Mouse (Mus musculus) embryonic facial prominence, embryonic 12.5 days (tissue): Measurements from ENCODE around the gene 1700020N01Rik. TPM values are rescaled to one million over a fixed set of nuclear protein-coding genes. Genes with fewer than 3 reads are reported as not detected.

Experiments used
- ATAC-seq: fragments of 200-750 bp; cut with Nextera tagmentation; 2 replicates; pipeline ENCODE4 v1.8.0; 2017; ENCODE audit not compliant: insufficient number of reproducible peaks, insufficient read depth, low FRiP score, low TSS enrichment
- H3K27ac ChIP-seq: fragments of 300-500 bp; sonication (generic); 2 replicates; pipeline ENCODE4 v1.5.1; 2016; ENCODE audit warnings: mild to moderate bottlenecking
- H3K27me3 ChIP-seq: fragments of 300-500 bp; sonication (generic); 2 replicates; pipeline ENCODE4 v1.6.1; 2016; ENCODE audit warnings: mild to moderate bottlenecking, moderate library complexity
- H3K36me3 ChIP-seq: fragments of 300-500 bp; sonication (generic); 2 replicates; pipeline ENCODE4 v1.6.1; 2016; ENCODE audit warnings: mild to moderate bottlenecking
- H3K4me1 ChIP-seq: fragments of 300-500 bp; sonication (generic); 2 replicates; pipeline ENCODE4 v1.6.1; 2016
- H3K4me2 ChIP-seq: fragments of 300-500 bp; sonication (generic); replicated peaks from 2 replicates; pipeline ENCODE4 v1.6.1; 2016; ENCODE audit warnings: mild to moderate bottlenecking, moderate library complexity
- H3K4me3 ChIP-seq: fragments of 300-500 bp; sonication (generic); 2 replicates; pipeline ENCODE4 v1.5.1; 2016; ENCODE audit warnings: mild to moderate bottlenecking
- H3K9ac ChIP-seq: fragments of 300-500 bp; sonication (generic); 2 replicates; pipeline ENCODE4 v1.6.1; 2016; ENCODE audit warnings: mild to moderate bottlenecking, moderate library complexity
- H3K9me3 ChIP-seq: fragments of 300-500 bp; sonication (generic); 2 replicates; pipeline ENCODE4 v1.6.1; 2016; ENCODE audit warnings: mild to moderate bottlenecking, moderate library complexity
- WGBS: fragments of 180-500 bp; shearing (Covaris S2); methylation state at CpG from one replicate; pipeline ENCODE4 v1.1.7; 2016; 5-methylcytosine and 5-hydroxymethylcytosine counted together
- polyA plus RNA-seq: library from polyadenylated mRNA; unstranded; fragments of >200 nt; fragmentation: Nextera tagmentation; extraction: Ambion mirVana; gene quantifications from 2 replicates; pipeline ENCODE4 v1.2.1, GENCODE M21; 2016

1700020N01Rik gene
- polyA plus RNA-seq, 1 experiment from 2014 or later, result not detected

DNA sequence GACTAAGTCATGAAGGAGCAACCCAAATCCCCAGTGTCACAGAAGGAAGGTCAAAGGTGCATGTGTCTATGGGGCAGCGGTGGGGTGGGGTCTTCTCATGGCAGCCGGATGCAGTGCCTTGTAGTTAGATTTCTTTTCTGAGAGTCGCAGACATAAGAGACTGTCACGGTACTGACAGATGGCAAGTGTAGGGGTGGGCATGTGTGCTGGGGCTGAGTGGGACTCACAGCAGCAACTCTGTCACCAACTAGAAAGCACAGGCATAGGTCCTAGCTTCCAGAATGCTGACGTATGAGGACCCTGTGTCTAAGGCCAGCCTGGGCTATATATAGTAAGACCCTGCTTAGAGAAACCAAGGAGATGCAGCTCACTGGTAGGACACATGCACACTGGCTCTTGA is 12.7 kb downstream of the 1700020N01Rik start:
- Histone ChIP-seq H3K4me2 (no peak overlapping the region), H3K27me3 (no peaks in the 10 kb centered on the region), H3K36me3 (no peaks in the 10 kb centered on the region), H3K9me3 (no peaks in the 10 kb centered on the region), H3K27ac (no peak overlapping the region), H3K4me1 (peaks cover 18% of the 10 kb centered on the region; the same call in 1 of the 2 replicates), H3K4me3 (no peak overlapping the region), H3K9ac (no peak overlapping the region)
- WGBS, result 41% methylated on average over 5 of the region's 5 CpGs
- no peak for ATAC-seq

DNA sequence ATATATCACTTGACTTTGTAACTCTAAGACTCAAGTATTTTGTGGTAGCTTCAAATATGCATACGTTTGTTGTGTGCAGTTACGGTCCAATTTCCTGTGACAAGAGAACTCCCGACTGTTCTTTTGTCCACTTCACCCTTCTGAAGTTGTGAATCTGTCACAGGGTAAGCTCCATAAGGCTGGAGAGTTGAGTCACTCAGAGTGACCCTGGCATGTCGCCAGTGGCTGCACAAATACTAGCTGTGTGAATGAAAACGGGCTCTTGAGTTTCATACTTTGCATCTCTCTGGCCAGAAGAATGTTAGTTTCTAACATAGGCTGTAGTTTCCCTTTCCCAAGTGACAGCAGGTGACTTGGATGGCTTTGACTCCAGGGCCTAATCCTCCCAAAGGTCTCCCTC is 14.0 kb downstream of the 1700020N01Rik start:
- H3K36me3 ChIP-seq, result no peaks in the 10 kb centered on the region
- no peak overlapping the region for H3K27ac ChIP-seq
- 75% methylated on average over 5 of the region's 5 CpGs for WGBS
- H3K4me1 ChIP-seq, result peaks cover 13% of the 10 kb centered on the region; the same call in 1 of the 2 replicates
- H3K9ac ChIP-seq, result no peak overlapping the region
- no peaks in the 10 kb centered on the region for H3K9me3 ChIP-seq
- no peak overlapping the region for H3K4me3 ChIP-seq
- ATAC-seq, result no peak
- H3K4me2 ChIP-seq, result no peak overlapping the region
- H3K27me3 ChIP-seq, result no peaks in the 10 kb centered on the region

- WGBS, result 74% methylated on average over 2 of the region's 2 CpGs
- Histone ChIP-seq H3K9ac (no peak overlapping the region), H3K4me2 (no peak overlapping the region), H3K27me3 (no peaks in the 10 kb centered on the region), H3K9me3 (no peaks in the 10 kb centered on the region), H3K27ac (no peak overlapping the region), H3K4me1 (peaks cover 9% of the 10 kb centered on the region; the same call in 1 of the 2 replicates), H3K36me3 (no peaks in the 10 kb centered on the region), H3K4me3 (no peak overlapping the region)
- no peak for ATAC-seq
Measured at GRCm38 (mm10) chr10:21609583-21609982, 16.6 kb downstream of the 1700020N01Rik start.

GRCm38 (mm10) chr10:21613021-21613860 is 20.3 kb downstream of the 1700020N01Rik start:
- ATAC-seq, result no peak
- Histone ChIP-seq H3K4me1 (no peaks in the 10 kb centered on the region), H3K9ac (no peak overlapping the region), H3K27me3 (no peaks in the 10 kb centered on the region), H3K4me3 (no peak overlapping the region), H3K27ac (no peak overlapping the region), H3K4me2 (no peak overlapping the region), H3K36me3 (no peaks in the 10 kb centered on the region), H3K9me3 (no peaks in the 10 kb centered on the region)
- 77% methylated on average over 4 of the region's 4 CpGs for WGBS

DNA sequence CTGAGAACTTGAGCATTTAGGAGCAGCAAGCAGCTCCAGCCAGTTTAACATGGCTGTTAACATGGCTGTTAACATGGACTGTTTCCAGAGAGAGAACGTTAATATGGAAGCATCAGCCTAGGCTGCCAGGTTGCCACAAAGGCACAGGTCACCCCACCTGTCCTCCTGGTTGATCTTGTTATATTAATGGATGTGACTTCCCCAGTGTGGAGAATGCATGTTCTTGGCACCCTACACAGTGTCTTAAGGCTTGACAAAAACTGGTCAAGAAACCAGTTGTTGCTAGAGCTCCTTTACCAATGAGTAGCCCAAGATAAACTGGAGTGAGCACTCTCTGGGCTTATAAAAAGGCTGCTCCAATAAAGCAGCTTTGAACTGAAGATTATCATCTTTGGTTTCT is 21.6 kb downstream of the 1700020N01Rik start:
- H3K36me3 ChIP-seq, result no peaks in the 10 kb centered on the region
- no peaks in the 10 kb centered on the region for H3K27me3 ChIP-seq
- 82% methylated on average over 1 of the region's 1 CpGs for WGBS
- no peak overlapping the region for H3K4me3 ChIP-seq
- no peak overlapping the region for H3K9ac ChIP-seq
- no peak overlapping the region for H3K4me2 ChIP-seq
- no peaks in the 10 kb centered on the region for H3K9me3 ChIP-seq
- H3K4me1 ChIP-seq, result no peaks in the 10 kb centered on the region
- ATAC-seq, result no peak
- H3K27ac ChIP-seq, result no peak overlapping the region

DNA sequence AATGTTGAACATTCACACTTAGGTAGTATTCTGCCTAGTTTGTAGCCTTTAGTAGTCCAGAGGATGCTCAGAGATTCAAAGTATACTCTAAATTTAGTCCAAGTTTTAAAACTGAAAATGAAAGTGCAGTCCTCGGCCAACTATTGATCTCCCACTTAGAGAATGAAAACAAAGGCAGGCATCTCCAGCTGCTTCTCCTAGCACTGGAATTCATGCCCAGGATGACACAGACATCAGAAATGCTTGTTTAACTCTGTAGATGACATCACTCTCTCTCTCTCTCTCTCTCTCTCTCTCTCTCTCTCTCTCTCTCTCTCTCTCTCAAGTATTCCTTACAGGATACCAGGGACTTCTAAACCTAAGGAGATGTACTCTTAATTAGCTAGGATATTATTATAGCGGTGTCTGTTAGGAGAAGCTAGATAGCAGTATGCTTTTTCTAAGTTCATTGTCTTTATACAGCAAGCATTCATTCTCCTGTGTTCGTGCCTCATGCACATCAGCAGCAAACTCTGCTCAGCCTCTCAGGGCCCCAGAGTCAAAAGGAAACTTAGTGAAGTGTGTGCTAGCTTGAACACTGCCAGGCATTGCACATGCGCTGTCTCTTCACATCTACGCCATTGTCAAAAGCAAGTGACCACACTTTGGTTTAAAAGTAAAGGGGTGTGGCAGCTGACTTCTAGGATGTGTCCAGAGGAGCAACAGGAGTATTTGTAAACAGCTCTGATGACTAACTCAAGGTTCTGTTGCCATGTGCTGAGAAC is 26.0 kb downstream of the 1700020N01Rik start:
- no peak overlapping the region for H3K4me3 ChIP-seq
- H3K27ac ChIP-seq, result no peak overlapping the region
- WGBS, result 84% methylated on average over 5 of the region's 5 CpGs
- H3K4me1 ChIP-seq, result no peaks in the 10 kb centered on the region
- no peak for ATAC-seq
- no peaks in the 10 kb centered on the region for H3K9me3 ChIP-seq
- H3K4me2 ChIP-seq, result no peak overlapping the region
- no peak overlapping the region for H3K9ac ChIP-seq
- H3K36me3 ChIP-seq, result no peaks in the 10 kb centered on the region
- no peaks in the 10 kb centered on the region for H3K27me3 ChIP-seq

DNA sequence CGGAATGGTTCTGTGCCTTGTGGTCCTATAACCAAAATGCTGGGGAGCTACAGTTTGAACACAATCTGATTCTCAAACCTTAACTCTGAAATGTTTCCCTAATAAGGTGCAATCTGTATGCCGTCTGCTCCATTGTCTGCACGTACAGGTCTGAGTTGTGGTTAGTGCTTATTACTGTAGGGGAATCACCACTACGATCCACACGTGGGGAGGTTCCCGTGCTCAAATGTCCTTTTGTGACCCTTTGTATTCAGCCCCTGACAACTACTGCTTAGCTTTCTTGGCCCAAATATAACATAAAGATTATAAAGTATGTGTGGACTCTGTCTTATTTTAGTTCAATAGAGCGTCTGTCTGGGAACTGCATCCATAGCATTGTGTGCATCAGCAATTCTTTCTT is 29.1 kb downstream of the 1700020N01Rik start:
- no peaks in the 10 kb centered on the region for H3K27me3 ChIP-seq
- H3K4me2 ChIP-seq, result no peak overlapping the region
- no peak overlapping the region for H3K4me3 ChIP-seq
- no peak overlapping the region for H3K9ac ChIP-seq
- ATAC-seq, result no peak
- H3K27ac ChIP-seq, result no peak overlapping the region
- no peaks in the 10 kb centered on the region for H3K4me1 ChIP-seq
- WGBS, result 81% methylated on average over 7 of the region's 7 CpGs
- H3K36me3 ChIP-seq, result no peaks in the 10 kb centered on the region
- H3K9me3 ChIP-seq, result no peaks in the 10 kb centered on the region

DNA sequence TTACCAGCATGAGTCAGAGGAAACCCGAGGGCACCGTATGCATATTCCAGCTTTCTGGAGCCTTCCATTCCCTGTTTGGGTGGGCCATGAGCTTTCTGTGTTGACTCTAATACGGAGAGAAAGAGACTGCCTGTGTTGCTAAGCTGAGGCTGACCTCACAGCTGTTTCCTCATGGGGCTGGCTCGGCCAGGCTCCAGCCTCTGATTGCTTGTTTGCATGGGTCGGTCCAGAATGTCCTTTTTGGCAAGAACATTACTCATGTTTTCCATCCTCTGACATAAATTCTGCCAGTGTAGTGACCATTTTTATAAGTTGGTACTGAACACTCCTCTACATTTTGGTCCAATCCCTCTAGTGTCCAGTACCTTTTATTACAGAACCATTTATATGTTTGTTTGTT is 35.6 kb downstream of the 1700020N01Rik start:
- Histone ChIP-seq H3K27me3 (no peaks in the 10 kb centered on the region), H3K4me3 (no peak overlapping the region), H3K27ac (no peak overlapping the region), H3K9me3 (no peaks in the 10 kb centered on the region), H3K36me3 (no peaks in the 10 kb centered on the region), H3K4me1 (no peaks in the 10 kb centered on the region), H3K9ac (no peak overlapping the region), H3K4me2 (no peak overlapping the region)
- ATAC-seq, result no peak
- 78% methylated on average over 5 of the region's 5 CpGs for WGBS

GRCm38 (mm10) chr10:21629031-21629740 is 36.2 kb downstream of the 1700020N01Rik start:
- ATAC-seq, result no peak
- 78% methylated on average over 10 of the region's 10 CpGs for WGBS
- Histone ChIP-seq H3K4me3 (no peak overlapping the region), H3K27ac (no peak overlapping the region), H3K4me1 (no peaks in the 10 kb centered on the region), H3K27me3 (no peaks in the 10 kb centered on the region), H3K36me3 (no peaks in the 10 kb centered on the region), H3K9me3 (no peaks in the 10 kb centered on the region), H3K9ac (no peak overlapping the region), H3K4me2 (no peak overlapping the region)

DNA sequence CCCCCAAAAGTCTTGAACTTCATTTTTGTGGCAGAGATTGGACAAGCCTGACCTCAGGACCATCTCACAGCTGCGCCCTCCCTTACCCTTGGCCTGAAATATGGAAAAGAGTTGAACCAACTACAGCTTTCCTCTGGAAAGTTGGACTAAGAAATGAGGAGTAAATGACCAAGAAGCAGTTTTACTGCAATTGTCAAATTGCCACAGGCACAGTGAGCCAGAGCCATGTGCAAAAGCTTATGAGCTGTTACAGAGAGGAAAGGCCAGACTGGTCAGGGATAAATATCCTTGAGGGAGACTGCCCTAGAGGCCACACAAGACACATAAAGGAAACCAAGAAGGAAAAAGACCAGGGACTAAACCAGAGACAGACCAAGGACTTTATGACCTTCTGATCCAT is 38.5 kb downstream of the 1700020N01Rik start:
- WGBS, result 91% methylated on average over 1 of the region's 1 CpGs
- H3K4me1 ChIP-seq, result peaks cover 1% of the 10 kb centered on the region; the same call in 1 of the 2 replicates
- ATAC-seq, result no peak

DNA sequence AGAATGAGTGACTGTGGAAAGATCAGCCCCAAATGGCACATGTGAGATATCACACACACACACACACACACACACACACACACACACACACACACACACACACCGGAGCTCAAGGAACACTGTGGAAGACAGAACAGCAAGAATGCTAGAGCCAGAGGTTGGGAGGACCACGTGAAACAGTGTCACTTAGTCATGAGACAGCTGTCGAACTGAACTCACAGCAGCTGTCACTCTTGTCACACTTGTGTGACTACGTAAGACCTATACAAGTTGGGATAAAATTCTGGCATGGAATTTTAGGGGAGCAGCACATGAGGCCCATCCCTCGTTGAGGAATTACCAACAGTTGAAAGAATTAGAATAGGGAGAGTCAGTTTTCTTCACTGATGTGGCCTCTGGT is 39.7 kb downstream of the 1700020N01Rik start:
- Histone ChIP-seq H3K9me3 (no peaks in the 10 kb centered on the region), H3K4me2 (no peak overlapping the region), H3K4me3 (no peak overlapping the region), H3K4me1 (peaks cover 6% of the 10 kb centered on the region; the same call in 1 of the 2 replicates), H3K27ac (no peak overlapping the region), H3K27me3 (no peaks in the 10 kb centered on the region), H3K9ac (no peak overlapping the region), H3K36me3 (no peaks in the 10 kb centered on the region)
- 67% methylated on average over 5 of the region's 5 CpGs for WGBS
- no peak for ATAC-seq

More for the DNA sequence above, 38.5 kb downstream of the 1700020N01Rik start:
- H3K9me3 ChIP-seq, result no peaks in the 10 kb centered on the region
- no peak overlapping the region for H3K9ac ChIP-seq
- no peak overlapping the region for H3K4me2 ChIP-seq
- no peaks in the 10 kb centered on the region for H3K27me3 ChIP-seq
- H3K36me3 ChIP-seq, result no peaks in the 10 kb centered on the region
- no peak overlapping the region for H3K4me3 ChIP-seq
- H3K27ac ChIP-seq, result no peak overlapping the region
